Mouse (Mus musculus) E14TG2a.4 (cell line): ENCODE data around the gene Mef2a.

ENCODE experiments used
- CTCF ChIP-seq: conservative IDR thresholded peaks from 2 replicates; pipeline ENCODE4 v1.5.1; 2014; ENCODE audit warnings: low read length
- POU5F1 ChIP-seq: IDR thresholded peaks from 2 replicates; pipeline ENCODE4 v1.6.1; 2014; ENCODE audit warnings: low read length, borderline replicate concordance

DNA sequence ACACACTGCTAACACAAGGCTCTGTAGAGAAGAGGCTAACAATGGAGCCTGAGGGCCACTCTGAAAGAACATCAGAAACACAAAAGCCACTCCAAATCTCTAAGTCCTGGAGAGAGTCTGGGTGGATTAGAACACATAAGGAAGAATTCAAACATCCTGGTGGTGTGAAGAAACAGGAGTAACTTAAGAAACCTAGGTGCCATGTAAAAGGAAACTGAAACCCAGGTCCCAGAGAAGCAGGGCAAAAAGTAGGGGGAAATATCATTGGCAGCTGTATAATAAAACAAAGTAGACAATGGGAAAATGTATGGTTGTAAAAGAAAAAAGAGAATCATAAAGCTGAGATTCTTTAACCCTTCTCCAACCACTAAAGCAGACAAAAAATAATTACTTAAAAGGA lies 12.8 kb downstream of the Mef2a start:
- TF ChIP-seq CTCF (no peak), POU5F1 (no peak)
